Mouse (Mus musculus): ENCODE results near the gene Peak1. TPM values are rescaled to one million over a fixed set of nuclear protein-coding genes. Genes with fewer than 3 reads are reported as not detected.

The Peak1 gene
- polyA plus RNA-seq, 1 experiment from 2014 or later: 10.8 TPM

DNA sequence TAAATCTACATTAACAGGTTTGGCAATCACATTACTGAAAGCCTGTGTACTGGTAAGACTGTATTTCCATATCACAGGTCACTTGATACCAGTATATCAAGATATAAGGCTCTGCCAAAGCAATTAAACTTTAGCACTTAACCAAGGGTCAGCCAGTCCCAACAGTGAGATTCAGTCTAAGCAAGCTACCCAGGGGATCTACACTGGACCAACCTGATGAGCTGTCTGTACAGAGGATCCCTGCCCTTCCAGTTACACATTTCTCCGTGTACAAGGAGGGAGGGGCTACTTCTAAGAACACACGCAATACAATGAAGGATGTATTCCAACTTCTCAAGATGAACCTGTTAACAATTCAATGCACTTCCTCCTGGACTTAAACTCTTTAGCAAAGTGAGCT, 259.8 kb downstream of the Peak1 start:
- Histone ChIP-seq H3K9me3 (replicated peaks; ENCODE audit: control insufficient read depth, low read length) (no peaks in the 10 kb centered on the region), H3K27ac (ENCODE audit: low read length) (no peak overlapping the region), H3K4me2 (ENCODE audit: low read depth, low read length) (no peak overlapping the region), H3K4me3 (replicated peaks; ENCODE audit: low read length) (no peak overlapping the region), H3K27me3 (ENCODE audit: control insufficient read depth, insufficient read depth, low read length) (no peaks in the 10 kb centered on the region), H3K4me1 (ENCODE audit: control insufficient read depth, insufficient read depth, low read length) (peaks cover 28% of the 10 kb centered on the region), H3K9ac (ENCODE audit: low read length) (no peak overlapping the region), H3K36me3 (ENCODE audit: control insufficient read depth, insufficient read depth, low read length) (no peaks in the 10 kb centered on the region)
- 47% methylated on average over 2 of the region's 2 CpGs for WGBS
- no peak for ATAC-seq (ENCODE audit: insufficient read depth, low FRiP score)

DNA sequence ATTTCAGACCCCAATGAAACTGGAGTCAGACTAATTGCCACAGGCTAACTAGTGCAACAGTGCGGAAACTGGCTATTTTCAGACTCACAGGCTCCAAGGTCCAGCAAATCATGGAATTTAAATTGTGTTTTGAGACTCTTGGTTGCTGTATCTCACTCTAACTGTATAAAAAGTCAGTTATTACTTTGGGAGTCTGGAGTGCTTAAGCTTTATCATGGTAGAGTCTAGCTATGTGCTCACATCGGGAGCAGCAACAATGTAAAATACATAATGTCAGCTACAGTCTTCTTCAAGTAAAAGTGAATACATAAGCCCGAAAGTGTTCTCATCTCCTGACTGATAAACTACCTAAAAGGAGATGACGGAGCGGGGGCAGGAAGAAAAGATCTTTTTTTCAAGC, 263.3 kb downstream of the Peak1 start:
- Histone ChIP-seq H3K9ac (ENCODE audit: low read length) (no peak overlapping the region), H3K27me3 (ENCODE audit: control insufficient read depth, insufficient read depth, low read length) (no peaks in the 10 kb centered on the region), H3K36me3 (ENCODE audit: control insufficient read depth, insufficient read depth, low read length) (no peaks in the 10 kb centered on the region), H3K27ac (ENCODE audit: low read length) (no peak overlapping the region), H3K4me3 (replicated peaks; ENCODE audit: low read length) (no peak overlapping the region), H3K9me3 (replicated peaks; ENCODE audit: control insufficient read depth, low read length) (no peaks in the 10 kb centered on the region), H3K4me2 (ENCODE audit: low read depth, low read length) (no peak overlapping the region), H3K4me1 (ENCODE audit: control insufficient read depth, insufficient read depth, low read length) (peaks cover 39% of the 10 kb centered on the region)
- ATAC-seq (ENCODE audit: insufficient read depth, low FRiP score): no peak
- 91% methylated on average over 5 of the region's 5 CpGs for WGBS

DNA sequence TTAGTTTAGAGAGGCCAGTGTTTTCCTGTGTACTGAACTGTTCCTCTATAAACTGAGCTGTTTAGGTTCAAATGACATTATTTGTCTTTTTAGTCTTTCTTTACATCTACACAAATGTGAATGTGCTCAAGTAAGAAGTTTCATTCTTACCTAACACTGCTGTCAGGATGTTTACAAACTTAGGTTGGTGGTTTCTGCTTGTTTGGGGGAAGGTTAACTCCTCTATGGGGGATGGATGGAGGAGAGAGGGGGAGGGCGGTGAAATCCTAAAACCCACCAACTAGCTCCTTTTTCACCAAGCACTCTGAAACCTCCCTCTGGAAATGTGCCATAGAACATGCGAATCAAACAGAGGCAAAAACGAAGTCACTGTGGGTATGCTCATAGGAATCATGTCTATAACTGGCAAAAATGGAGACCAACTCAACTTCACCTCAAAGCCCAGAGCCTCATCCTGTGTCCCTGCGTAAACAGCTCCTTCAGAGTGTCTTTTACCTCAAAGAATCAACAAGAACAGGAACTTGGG, 265.3 kb downstream of the Peak1 start:
- H3K4me2 ChIP-seq (ENCODE audit: low read depth, low read length): peak overlapping the region; percentile 16; the same call in 1 of the 2 replicates
- no peak for ATAC-seq (ENCODE audit: insufficient read depth, low FRiP score)
- no peaks in the 10 kb centered on the region for H3K9me3 ChIP-seq (replicated peaks; ENCODE audit: control insufficient read depth, low read length)
- H3K4me1 ChIP-seq (ENCODE audit: control insufficient read depth, insufficient read depth, low read length): peaks cover 34% of the 10 kb centered on the region
- no peak overlapping the region for H3K9ac ChIP-seq (ENCODE audit: low read length)
- H3K4me3 ChIP-seq (replicated peaks; ENCODE audit: low read length): no peak overlapping the region
- no peaks in the 10 kb centered on the region for H3K36me3 ChIP-seq (ENCODE audit: control insufficient read depth, insufficient read depth, low read length)
- H3K27me3 ChIP-seq (ENCODE audit: control insufficient read depth, insufficient read depth, low read length): no peaks in the 10 kb centered on the region
- whole genome bisulfite sequencing: 52% methylated on average over 4 of the region's 4 CpGs
- peak overlapping the region; percentile 69 for H3K27ac ChIP-seq (ENCODE audit: low read length)

DNA sequence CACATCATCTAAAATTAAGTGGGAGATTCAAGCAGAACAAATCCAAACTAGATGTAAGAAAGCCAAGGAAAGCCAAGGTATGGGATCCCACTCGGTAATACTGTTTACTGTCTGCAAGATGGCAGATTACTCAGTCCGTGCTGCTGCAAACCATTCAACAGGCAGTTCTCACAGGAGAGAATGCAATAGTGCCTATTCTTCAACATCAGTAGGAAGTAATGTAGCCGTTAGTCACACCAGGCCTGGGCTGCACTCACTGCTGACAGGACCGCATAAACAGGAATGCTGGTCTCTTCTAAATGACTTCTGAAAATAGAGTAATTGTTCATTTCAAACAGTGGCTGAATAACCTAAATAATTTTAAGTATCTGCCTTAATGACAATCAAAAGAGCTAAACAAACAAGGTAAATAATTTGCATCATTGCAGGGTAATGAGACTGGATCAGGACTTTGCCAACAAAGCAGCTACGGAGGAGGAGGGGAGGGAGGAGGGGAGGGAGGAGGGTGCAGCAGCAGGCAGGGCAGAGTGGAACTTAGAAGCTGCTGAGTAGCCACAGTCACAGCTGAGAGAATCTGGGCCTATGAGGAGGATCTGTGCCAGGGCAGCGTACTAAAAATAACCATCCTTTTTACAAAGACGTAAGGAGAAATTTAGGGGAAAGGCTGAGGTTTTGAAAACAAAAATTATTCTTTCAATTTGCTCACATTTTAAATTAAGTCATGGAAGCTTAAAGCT, 266.0 kb downstream of the Peak1 start:
- ATAC-seq (ENCODE audit: insufficient read depth, low FRiP score): 0 out of 2 replicates have a peak, but pooled peaks have one; percentile 61
- H3K4me3 ChIP-seq (replicated peaks; ENCODE audit: low read length): no peak overlapping the region

More for the DNA sequence above, 266.0 kb downstream of the Peak1 start:
- Histone ChIP-seq H3K9ac (ENCODE audit: low read length) (no peak overlapping the region), H3K36me3 (ENCODE audit: control insufficient read depth, insufficient read depth, low read length) (no peaks in the 10 kb centered on the region), H3K27ac (ENCODE audit: low read length) (peak overlapping the region; percentile 75), H3K4me2 (ENCODE audit: low read depth, low read length) (0 out of 2 replicates have a peak overlapping the region, but pooled peaks have one; percentile 16), H3K4me1 (ENCODE audit: control insufficient read depth, insufficient read depth, low read length) (peaks cover 30% of the 10 kb centered on the region), H3K27me3 (ENCODE audit: control insufficient read depth, insufficient read depth, low read length) (no peaks in the 10 kb centered on the region), H3K9me3 (replicated peaks; ENCODE audit: control insufficient read depth, low read length) (no peaks in the 10 kb centered on the region)
- 29% methylated on average over 7 of the region's 7 CpGs for WGBS

Small RNA genes lying within 50 kb of the gene (microRNA-seq; reads per million reads assigned to microRNA genes)
- 0.50 reads per million for gene Gm24270

Other genes with a start within 250 kb of the Peak1 start
- 46.2 and 48.3 TPM in 2 replicates for gene Hmg20a, start 542 bp upstream of the Peak1 start, polyA plus RNA-seq (2015; fragmentation: Nextera tagmentation; extraction: Ambion mirVana)

All from stomach, embryonic 16.5 days (tissue).